Mouse (Mus musculus): ENCODE measurements around the gene Sass6. TPM values are rescaled to one million over a fixed set of nuclear protein-coding genes. Genes with fewer than 3 reads are reported as not detected.
"Not testable (repeated sequence)": the region's sequence is repeated elsewhere in the genome, so short reads cannot be mapped to it uniquely, and the experiment has no call there.

Gene Sass6
- total RNA-seq, 2 experiments from 2014 or later: 1.8 to 3.5 TPM

- Histone ChIP-seq H3K4me3 (no peak overlapping the region), H3K27ac (peak overlapping the region; percentile 78)
- intact Hi-C loops (cut with DNase I): no loop called here
- no peak for DNase-seq
- TF ChIP-seq CTCF (IDR thresholded peaks at IDR 0.05): no peak
Observed at GRCm38 (mm10) chr3:116637693-116638476, 43.1 kb downstream of the Sass6 start.

GRCm38 (mm10) chr3:116638572-116638971 lies 43.8 kb downstream of the Sass6 start:
- Histone ChIP-seq H3K4me3 (peak overlapping the region; percentile 22; the same call in 1 of the 2 replicates), H3K27ac (peak overlapping the region; percentile 78)
- no peak for TF ChIP-seq CTCF (IDR thresholded peaks at IDR 0.05)
- intact Hi-C loops (cut with DNase I): no loop called here
- no peak for DNase-seq

- no peak for DNase-seq
- intact Hi-C loops (cut with DNase I): no loop called here
- Histone ChIP-seq H3K4me3 (no peak overlapping the region), H3K27ac (no peak overlapping the region)
- no peak for TF ChIP-seq CTCF (IDR thresholded peaks at IDR 0.05)
Observed at GRCm38 (mm10) chr3:116640024-116640423, 45.2 kb downstream of the Sass6 start.

GRCm38 (mm10) chr3:116641811-116642371 lies 47.1 kb downstream of the Sass6 start:
- DNase-seq: no peak
- intact Hi-C loops (cut with DNase I): no loop called here
- H3K27ac ChIP-seq: peak overlapping the region; percentile 24; the same call in 1 of the 2 replicates
- no peak for TF ChIP-seq CTCF (IDR thresholded peaks at IDR 0.05)
- no peak overlapping the region; the same call in 1 of the 2 replicates for H3K4me3 ChIP-seq

GRCm38 (mm10) chr3:116642373-116642772 lies 47.6 kb downstream of the Sass6 start:
- 0 out of 2 replicates have a peak overlapping the region, but pooled peaks have one; percentile 24 for H3K27ac ChIP-seq
- no peak for TF ChIP-seq CTCF (IDR thresholded peaks at IDR 0.05)
- intact Hi-C loops (cut with DNase I): no loop called here
- no peak for DNase-seq
- no peak overlapping the region for H3K4me3 ChIP-seq

GRCm38 (mm10) chr3:116646387-116646786 lies 51.6 kb downstream of the Sass6 start:
- no peak overlapping the region for H3K27ac ChIP-seq
- DNase-seq: no peak
- no peak overlapping the region for H3K4me3 ChIP-seq
- TF ChIP-seq CTCF (IDR thresholded peaks at IDR 0.05): no peak
- intact Hi-C loops (cut with DNase I): no loop called here

GRCm38 (mm10) chr3:116648805-116649204 lies 54.0 kb downstream of the Sass6 start:
- no peak overlapping the region for H3K4me3 ChIP-seq
- no peak overlapping the region for H3K27ac ChIP-seq
- intact Hi-C loops (cut with DNase I): no loop called here
- TF ChIP-seq CTCF (IDR thresholded peaks at IDR 0.05): no peak
- DNase-seq: no peak

- H3K27ac ChIP-seq: no peak overlapping the region
- no peak overlapping the region for H3K4me3 ChIP-seq
- TF ChIP-seq CTCF (IDR thresholded peaks at IDR 0.05): no peak
- DNase-seq: no peak
- intact Hi-C loops (cut with DNase I): no loop called here
Observed at GRCm38 (mm10) chr3:116650698-116651097, 55.9 kb downstream of the Sass6 start.

GRCm38 (mm10) chr3:116652033-116652446 lies 57.3 kb downstream of the Sass6 start:
- intact Hi-C loops (cut with DNase I): no loop called here
- no peak overlapping the region for H3K27ac ChIP-seq
- no peak overlapping the region for H3K4me3 ChIP-seq
- no peak for TF ChIP-seq CTCF (IDR thresholded peaks at IDR 0.05)
- DNase-seq: no peak

GRCm38 (mm10) chr3:116653278-116653945 lies 58.6 kb downstream of the Sass6 start:
- DNase-seq: no peak
- no peak for TF ChIP-seq CTCF (IDR thresholded peaks at IDR 0.05)
- intact Hi-C loops (cut with DNase I): no loop called here
- Histone ChIP-seq H3K4me3 (no peak overlapping the region), H3K27ac (no peak overlapping the region)

GRCm38 (mm10) chr3:116654051-116654450 lies 59.3 kb downstream of the Sass6 start:
- DNase-seq; H3K27ac ChIP-seq; H3K4me3 ChIP-seq; intact Hi-C loops (cut with DNase I): not testable (repeated sequence)

GRCm38 (mm10) chr3:116656184-116656965 lies 61.6 kb downstream of the Sass6 start:
- intact Hi-C loops (cut with DNase I): no loop called here
- TF ChIP-seq CTCF (IDR thresholded peaks at IDR 0.05): no peak
- H3K4me3 ChIP-seq: no peak overlapping the region
- no peak for DNase-seq
- no peak overlapping the region for H3K27ac ChIP-seq

Measured in gastrocnemius, adult 2 months (tissue).